Mouse (Mus musculus): Measurements from ENCODE around the gene Tnfsf12. TPM values are rescaled to one million over a fixed set of nuclear protein-coding genes. Genes with fewer than 3 reads are reported as not detected.
"Not testable (repeated sequence)": the region's sequence is repeated elsewhere in the genome, so short reads cannot be mapped to it uniquely, and the experiment has no call there.

Tnfsf12 gene
- total RNA-seq, 1 experiment from 2014 or later, result 0.70 TPM

DNA sequence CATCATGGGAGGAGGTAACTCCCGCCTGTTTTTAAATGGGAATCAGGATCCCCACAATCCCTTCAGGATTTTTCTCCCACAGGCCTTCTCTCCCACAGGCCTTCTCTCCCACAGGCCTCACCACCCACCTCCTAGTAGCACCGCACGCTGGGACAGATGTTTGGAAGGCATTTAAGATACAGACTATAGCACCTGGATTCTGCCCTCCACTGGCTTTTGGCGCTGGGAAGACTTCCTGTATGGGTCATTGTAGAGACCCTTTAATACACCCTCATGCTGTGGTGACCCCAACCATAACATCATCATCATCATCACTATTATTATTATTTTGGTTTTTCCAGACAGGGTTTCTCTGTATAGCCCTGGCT, 11.8 kb upstream of the Tnfsf12 start:
- ATAC-seq (ENCODE audit: extremely low read depth, insufficient number of reproducible peaks, low FRiP score, poor library complexity, severe bottlenecking), result no peak

- ATAC-seq (ENCODE audit: extremely low read depth, insufficient number of reproducible peaks, low FRiP score, poor library complexity, severe bottlenecking), result no peak
Observed at GRCm38 (mm10) chr11:69706775-69707479, 11.3 kb upstream of the Tnfsf12 start.

DNA sequence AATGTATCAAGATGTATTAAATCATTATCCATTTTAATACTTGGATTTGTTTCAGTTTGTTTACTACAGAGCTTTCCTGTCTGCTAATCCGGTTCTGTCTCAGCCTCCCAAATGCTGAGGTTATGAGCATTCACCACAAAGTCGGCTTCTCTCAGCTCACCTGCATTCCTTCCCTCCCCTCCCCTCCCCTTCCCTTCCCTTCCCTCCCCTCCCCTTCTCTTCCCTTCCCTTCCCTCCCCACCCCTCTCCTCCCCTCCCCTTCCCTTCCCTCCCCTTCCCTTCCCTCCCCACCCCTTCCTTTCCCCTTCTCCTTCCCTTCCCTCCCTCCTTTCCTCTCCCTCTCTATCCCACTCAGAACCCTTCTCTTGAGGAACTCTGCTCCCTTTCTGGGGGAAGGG, 9.0 kb upstream of the Tnfsf12 start:
- no peak for ATAC-seq (ENCODE audit: extremely low read depth, insufficient number of reproducible peaks, low FRiP score, poor library complexity, severe bottlenecking)

- ATAC-seq (ENCODE audit: extremely low read depth, insufficient number of reproducible peaks, low FRiP score, poor library complexity, severe bottlenecking), result no peak
Observed at GRCm38 (mm10) chr11:69703814-69704612, 8.4 kb upstream of the Tnfsf12 start.

- not testable (repeated sequence) for ATAC-seq (ENCODE audit: extremely low read depth, insufficient number of reproducible peaks, low FRiP score, poor library complexity, severe bottlenecking)
Observed at GRCm38 (mm10) chr11:69703381-69703780, 7.7 kb upstream of the Tnfsf12 start.

DNA sequence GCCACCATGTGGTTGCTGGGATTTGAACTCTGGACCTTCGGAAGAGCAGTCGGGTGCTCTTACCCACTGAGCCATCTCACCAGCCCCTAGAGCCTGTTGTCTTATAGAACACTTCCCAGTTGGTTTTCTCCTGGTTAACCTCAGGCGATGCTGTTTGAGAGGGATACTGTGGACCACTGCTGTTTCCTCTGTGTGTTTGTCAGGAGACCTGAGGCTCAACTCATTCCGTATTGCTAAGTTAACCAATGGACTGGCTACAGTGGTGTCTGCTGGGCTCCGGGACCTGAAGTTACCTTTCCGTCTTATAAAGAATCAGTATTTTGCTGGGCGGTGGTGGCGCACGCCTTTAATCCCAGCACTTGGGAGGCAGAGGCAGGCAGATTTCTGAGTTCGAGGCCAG, 7.2 kb upstream of the Tnfsf12 start:
- not testable (repeated sequence) for ATAC-seq (ENCODE audit: extremely low read depth, insufficient number of reproducible peaks, low FRiP score, poor library complexity, severe bottlenecking)

DNA sequence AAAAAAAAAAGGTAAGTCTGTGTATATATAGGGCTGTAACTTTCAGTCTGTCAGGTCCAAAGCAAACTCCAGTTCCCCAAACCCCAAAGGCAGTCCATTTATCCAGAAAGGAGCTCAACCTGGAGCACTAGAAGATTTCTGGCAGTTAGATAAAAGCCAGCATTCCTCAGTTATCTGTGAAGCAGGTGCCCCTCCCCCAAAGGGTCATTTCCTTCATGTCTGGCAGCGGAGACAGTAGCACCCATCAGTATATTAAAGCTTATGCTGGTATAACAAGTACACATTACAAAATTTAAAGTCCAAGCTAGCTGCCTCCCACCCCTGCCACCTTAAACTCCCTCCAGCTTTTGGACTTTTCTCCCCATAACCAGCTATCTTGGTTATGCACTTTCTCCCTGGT, 3.9 kb upstream of the Tnfsf12 start:
- no peak for ATAC-seq (ENCODE audit: extremely low read depth, insufficient number of reproducible peaks, low FRiP score, poor library complexity, severe bottlenecking)

- no peak for ATAC-seq (ENCODE audit: extremely low read depth, insufficient number of reproducible peaks, low FRiP score, poor library complexity, severe bottlenecking)
Observed at GRCm38 (mm10) chr11:69698574-69698973, 2.9 kb upstream of the Tnfsf12 start.

GRCm38 (mm10) chr11:69697396-69697795, 1.7 kb upstream of the Tnfsf12 start:
- ATAC-seq (ENCODE audit: extremely low read depth, insufficient number of reproducible peaks, low FRiP score, poor library complexity, severe bottlenecking), result no peak

DNA sequence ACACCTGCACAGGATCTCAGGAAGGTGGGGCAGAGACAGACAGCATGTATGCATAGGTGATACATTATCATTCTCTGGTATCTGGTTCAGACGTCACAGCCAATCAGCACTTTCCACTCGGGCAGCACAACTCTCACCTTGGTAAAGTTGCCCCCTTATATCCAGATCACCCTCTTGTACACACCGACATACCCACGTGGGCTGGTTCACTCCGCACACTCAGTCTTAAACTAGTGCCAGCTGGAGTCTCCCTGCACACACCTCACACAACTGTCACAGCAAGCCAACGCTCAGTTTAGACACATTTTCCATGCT, 646 bp downstream of the Tnfsf12 start:
- no peak for ATAC-seq (ENCODE audit: extremely low read depth, insufficient number of reproducible peaks, low FRiP score, poor library complexity, severe bottlenecking)

GRCm38 (mm10) chr11:69693421-69693965, 2.2 kb downstream of the Tnfsf12 start:
- no peak for ATAC-seq (ENCODE audit: extremely low read depth, insufficient number of reproducible peaks, low FRiP score, poor library complexity, severe bottlenecking)

DNA sequence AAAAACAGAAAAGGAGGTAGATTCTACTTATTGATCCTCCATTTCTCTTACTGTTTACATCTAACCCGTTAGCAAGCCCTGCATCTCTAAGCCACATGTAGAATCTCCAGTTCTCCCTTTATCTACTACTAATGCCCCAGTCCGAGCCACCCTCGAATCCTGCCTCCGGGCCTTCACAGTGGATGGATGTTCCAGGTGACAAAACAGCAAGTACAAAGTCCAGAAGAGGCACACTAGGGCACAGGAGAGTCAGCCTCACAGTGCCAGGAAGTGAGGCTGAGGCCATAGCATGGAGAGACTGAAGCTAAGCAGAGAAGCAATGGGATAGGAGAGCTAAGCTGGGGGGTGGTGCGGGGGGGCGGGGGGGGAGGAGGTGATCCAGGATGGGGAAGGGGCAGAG, 2.8 kb downstream of the Tnfsf12 start:
- ATAC-seq (ENCODE audit: extremely low read depth, insufficient number of reproducible peaks, low FRiP score, poor library complexity, severe bottlenecking), result no peak

DNA sequence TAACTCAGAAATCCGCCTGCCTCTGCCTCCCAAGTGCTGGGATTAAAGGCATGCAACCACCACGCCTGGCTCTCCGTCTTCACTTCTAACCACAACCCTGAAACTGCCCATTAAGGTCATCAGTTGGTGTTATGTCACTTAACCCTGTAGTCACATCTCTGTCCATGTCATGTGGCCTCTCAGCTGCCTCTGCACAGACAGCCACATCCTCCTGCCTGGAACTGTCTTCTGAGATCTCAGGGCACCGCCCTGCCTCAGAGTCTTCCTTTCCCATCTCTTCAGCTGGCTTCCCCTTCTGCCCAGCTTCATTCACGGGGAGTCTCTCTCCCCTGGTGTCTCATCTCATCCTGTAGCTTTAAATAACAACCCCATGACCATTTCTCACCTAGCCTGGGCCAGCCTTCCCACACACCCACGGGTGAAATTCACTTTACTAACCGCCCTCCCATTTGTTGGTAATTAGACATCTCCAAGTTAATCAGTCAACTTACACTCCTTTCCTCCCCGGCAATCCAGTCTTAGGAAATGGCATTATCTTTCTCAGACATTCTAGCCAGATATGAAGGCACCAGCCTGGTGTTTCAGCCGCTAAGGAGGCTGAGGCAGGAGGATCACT, 3.3 kb downstream of the Tnfsf12 start:
- no peak for ATAC-seq (ENCODE audit: extremely low read depth, insufficient number of reproducible peaks, low FRiP score, poor library complexity, severe bottlenecking)

GRCm38 (mm10) chr11:69689891-69690290, 5.8 kb downstream of the Tnfsf12 start:
- ATAC-seq (ENCODE audit: extremely low read depth, insufficient number of reproducible peaks, low FRiP score, poor library complexity, severe bottlenecking), result no peak

- ATAC-seq (ENCODE audit: extremely low read depth, insufficient number of reproducible peaks, low FRiP score, poor library complexity, severe bottlenecking), result no peak
Observed at GRCm38 (mm10) chr11:69687061-69687460, 8.6 kb downstream of the Tnfsf12 start.

- ATAC-seq (ENCODE audit: extremely low read depth, insufficient number of reproducible peaks, low FRiP score, poor library complexity, severe bottlenecking), result no peak
Observed at GRCm38 (mm10) chr11:69686377-69686776, 9.3 kb downstream of the Tnfsf12 start.

DNA sequence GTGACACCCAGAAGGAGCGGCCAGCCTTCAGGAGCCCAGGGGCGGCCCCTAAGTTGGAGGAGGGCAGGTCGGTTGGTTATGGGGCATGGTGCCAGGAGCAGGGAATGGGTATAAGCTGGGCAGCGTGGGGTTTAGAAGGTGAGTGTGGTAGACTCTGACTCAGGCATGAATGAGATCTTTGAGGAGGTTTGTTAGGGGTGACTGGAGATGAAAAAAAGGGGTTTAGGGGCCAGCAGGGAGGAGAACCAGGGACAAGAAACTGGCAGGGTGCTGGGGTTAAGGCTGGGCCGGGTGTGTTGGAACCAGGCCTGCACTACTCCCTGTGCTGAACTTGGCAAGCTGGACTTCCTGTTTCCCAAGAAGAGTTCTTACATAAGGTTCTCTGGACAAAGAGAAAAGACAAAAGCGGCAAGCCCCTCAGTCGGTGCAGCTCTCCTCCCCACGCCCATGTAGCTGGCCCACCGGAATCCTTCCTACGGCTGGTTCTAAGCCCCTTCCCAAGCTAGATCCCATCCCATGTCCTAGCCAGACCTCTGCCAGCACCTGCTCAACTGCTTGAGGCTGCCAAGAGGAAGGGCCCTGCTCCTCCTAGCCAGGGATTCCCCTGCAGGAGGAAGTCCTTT, 10.0 kb downstream of the Tnfsf12 start, which contains the start of gene Tnfsf13:
Tnfsf13 (minus strand) TSS at position 259 of the 623 bp plus-strand sequence.
- ATAC-seq (ENCODE audit: extremely low read depth, insufficient number of reproducible peaks, low FRiP score, poor library complexity, severe bottlenecking), result no peak

DNA sequence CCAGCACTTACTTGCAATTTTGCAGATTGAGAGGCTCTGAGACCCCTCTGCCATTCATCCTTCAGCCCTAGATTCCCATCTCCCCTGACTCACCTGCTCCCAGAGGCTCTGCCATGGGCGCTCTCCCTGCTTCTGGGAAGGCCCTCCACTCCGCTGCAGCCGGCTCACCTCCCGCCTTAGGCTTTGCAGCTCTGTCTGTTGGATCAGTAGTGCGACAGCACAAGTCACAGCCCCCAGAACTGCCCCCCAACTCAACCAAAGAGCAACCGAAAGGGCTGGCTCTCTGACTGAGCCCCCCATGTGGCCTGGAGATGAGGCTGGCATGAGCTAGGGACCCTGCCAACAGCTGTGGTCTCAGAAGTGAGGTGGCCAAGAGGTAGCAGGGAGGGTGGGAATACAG, 10.7 kb downstream of the Tnfsf12 start:
- no peak for ATAC-seq (ENCODE audit: extremely low read depth, insufficient number of reproducible peaks, low FRiP score, poor library complexity, severe bottlenecking)

DNA sequence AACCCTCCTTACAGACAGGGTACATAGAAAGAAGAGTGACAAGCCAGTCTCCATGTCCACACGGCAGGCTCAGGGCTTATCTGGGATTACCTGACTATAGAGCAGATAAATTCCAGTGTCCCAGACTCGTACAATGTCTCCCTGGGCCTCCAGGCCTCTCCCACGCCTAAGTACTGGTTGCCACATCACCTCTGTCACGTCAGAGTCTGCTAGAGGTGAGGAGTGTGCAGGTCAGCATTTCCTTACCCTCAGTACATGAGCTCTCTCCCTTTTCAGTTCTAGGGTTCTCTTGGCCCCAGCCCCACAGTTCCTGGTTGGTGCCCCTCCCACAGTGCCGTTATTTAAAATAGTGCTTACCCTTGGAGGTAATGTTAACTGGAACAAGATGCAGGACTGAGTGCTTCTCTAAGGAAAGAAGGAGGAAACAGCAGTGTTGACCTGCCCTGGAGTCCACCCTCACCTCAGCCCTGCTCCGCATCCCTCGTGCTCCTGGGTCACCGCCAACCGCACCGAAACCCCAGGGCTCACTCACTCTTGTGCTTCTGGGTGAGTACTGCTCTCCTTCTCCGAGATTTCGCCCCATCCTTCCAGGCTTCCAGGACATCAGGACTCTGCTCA, 11.4 kb downstream of the Tnfsf12 start:
- ATAC-seq (ENCODE audit: extremely low read depth, insufficient number of reproducible peaks, low FRiP score, poor library complexity, severe bottlenecking), result no peak
